Mouse (Mus musculus): ENCODE data around the gene Gm13040.
"Not testable (repeated sequence)": the region's sequence is repeated elsewhere in the genome, so short reads cannot be mapped to it uniquely, and the experiment has no call there.

Gm13040 gene

GRCm38 (mm10) chr4:143535654-143536053 is at the start of gene Gm13040:
Gene Gm13040, plus strand, starts transcription at chr4:143535954.
- not testable (repeated sequence) for ATAC-seq (ENCODE audit: low TSS enrichment)

GRCm38 (mm10) chr4:143511043-143511442 is 24.7 kb upstream of the Gm13040 start, which contains the start of gene Gm13043:
Gene Gm13043, plus strand, starts transcription at chr4:143511343.
- ATAC-seq (ENCODE audit: low TSS enrichment), result no peak

- ATAC-seq (ENCODE audit: low TSS enrichment), result not testable (repeated sequence)
Observed at GRCm38 (mm10) chr4:143551400-143551799, 15.6 kb downstream of the Gm13040 start, which contains the start of the genes BC080695 and Gm13057. Gene BC080695, plus strand, starts transcription at chr4:143551700. Gene Gm13057, plus strand, starts transcription at chr4:143551709.

Data from frontal cortex, adult (tissue).